Mouse (Mus musculus): ENCODE results near the gene Ikzf3. TPM values are rescaled to one million over a fixed set of nuclear protein-coding genes. Genes with fewer than 3 reads are reported as not detected.

The Ikzf3 gene
- polyA plus RNA-seq, 1 experiment from 2014 or later, result not detected

- Histone ChIP-seq H3K4me3 (ENCODE audit: low read depth, low read length) (no peak overlapping the region), H3K9ac (ENCODE audit: low read length) (no peak overlapping the region), H3K4me1 (ENCODE audit: control insufficient read depth, insufficient read depth, low read length) (no peaks in the 10 kb centered on the region), H3K4me2 (ENCODE audit: low read depth, severe bottlenecking) (no peak overlapping the region), H3K36me3 (ENCODE audit: control insufficient read depth, insufficient read depth, low read length) (no peaks in the 10 kb centered on the region), H3K27ac (replicated peaks; ENCODE audit: low read depth, low read length) (no peak overlapping the region), H3K27me3 (ENCODE audit: control insufficient read depth, insufficient read depth, low read length) (no peaks in the 10 kb centered on the region), H3K9me3 (ENCODE audit: control insufficient read depth, low read length) (no peaks in the 10 kb centered on the region)
- ATAC-seq (ENCODE audit: insufficient number of reproducible peaks, low FRiP score, low TSS enrichment, low read depth), result no peak
- 56% methylated on average over 13 of the region's 13 CpGs for WGBS
- no peak for DNase-seq (ENCODE audit: low spot score)
Observed at GRCm38 (mm10) chr11:98479026-98479939, 66.5 kb downstream of the Ikzf3 start.

- Histone ChIP-seq H3K27ac (replicated peaks; ENCODE audit: low read depth, low read length) (no peak overlapping the region), H3K4me3 (ENCODE audit: low read depth, low read length) (no peak overlapping the region), H3K4me1 (ENCODE audit: control insufficient read depth, insufficient read depth, low read length) (no peaks in the 10 kb centered on the region), H3K27me3 (ENCODE audit: control insufficient read depth, insufficient read depth, low read length) (no peaks in the 10 kb centered on the region), H3K9ac (ENCODE audit: low read length) (no peak overlapping the region), H3K9me3 (ENCODE audit: control insufficient read depth, low read length) (no peaks in the 10 kb centered on the region), H3K36me3 (ENCODE audit: control insufficient read depth, insufficient read depth, low read length) (no peaks in the 10 kb centered on the region), H3K4me2 (ENCODE audit: low read depth, severe bottlenecking) (no peak overlapping the region)
- no peak for DNase-seq (ENCODE audit: low spot score)
- WGBS, result 67% methylated on average over 14 of the region's 14 CpGs
- no peak for ATAC-seq (ENCODE audit: insufficient number of reproducible peaks, low FRiP score, low TSS enrichment, low read depth)
Observed at GRCm38 (mm10) chr11:98477011-98477701, 68.7 kb downstream of the Ikzf3 start.

GRCm38 (mm10) chr11:98476434-98476807 is 69.4 kb downstream of the Ikzf3 start:
- Histone ChIP-seq H3K36me3 (ENCODE audit: control insufficient read depth, insufficient read depth, low read length) (no peaks in the 10 kb centered on the region), H3K9ac (ENCODE audit: low read length) (no peak overlapping the region), H3K4me3 (ENCODE audit: low read depth, low read length) (no peak overlapping the region), H3K4me1 (ENCODE audit: control insufficient read depth, insufficient read depth, low read length) (no peaks in the 10 kb centered on the region), H3K27me3 (ENCODE audit: control insufficient read depth, insufficient read depth, low read length) (no peaks in the 10 kb centered on the region), H3K9me3 (ENCODE audit: control insufficient read depth, low read length) (no peaks in the 10 kb centered on the region), H3K4me2 (ENCODE audit: low read depth, severe bottlenecking) (no peak overlapping the region), H3K27ac (replicated peaks; ENCODE audit: low read depth, low read length) (no peak overlapping the region)
- ATAC-seq (ENCODE audit: insufficient number of reproducible peaks, low FRiP score, low TSS enrichment, low read depth), result no peak
- DNase-seq (ENCODE audit: low spot score), result no peak
- WGBS, result 82% methylated on average over 4 of the region's 4 CpGs

GRCm38 (mm10) chr11:98475630-98476433 is 70.0 kb downstream of the Ikzf3 start:
- H3K27ac ChIP-seq (replicated peaks; ENCODE audit: low read depth, low read length), result no peak overlapping the region
- no peaks in the 10 kb centered on the region for H3K27me3 ChIP-seq (ENCODE audit: control insufficient read depth, insufficient read depth, low read length)

GRCm38 (mm10) chr11:98474967-98475366 is 70.9 kb downstream of the Ikzf3 start:
- Histone ChIP-seq H3K9me3 (ENCODE audit: control insufficient read depth, low read length) (no peaks in the 10 kb centered on the region), H3K36me3 (ENCODE audit: control insufficient read depth, insufficient read depth, low read length) (no peaks in the 10 kb centered on the region), H3K4me1 (ENCODE audit: control insufficient read depth, insufficient read depth, low read length) (no peaks in the 10 kb centered on the region), H3K9ac (ENCODE audit: low read length) (no peak overlapping the region), H3K4me3 (ENCODE audit: low read depth, low read length) (no peak overlapping the region), H3K27ac (replicated peaks; ENCODE audit: low read depth, low read length) (no peak overlapping the region), H3K4me2 (ENCODE audit: low read depth, severe bottlenecking) (no peak overlapping the region), H3K27me3 (ENCODE audit: control insufficient read depth, insufficient read depth, low read length) (no peaks in the 10 kb centered on the region)
- DNase-seq (ENCODE audit: low spot score), result no peak
- ATAC-seq (ENCODE audit: insufficient number of reproducible peaks, low FRiP score, low TSS enrichment, low read depth), result no peak
- WGBS, result 87% methylated on average over 11 of the region's 11 CpGs

More at GRCm38 (mm10) chr11:98475630-98476433, 70.0 kb downstream of the Ikzf3 start:
- no peak overlapping the region for H3K4me2 ChIP-seq (ENCODE audit: low read depth, severe bottlenecking)
- H3K9ac ChIP-seq (ENCODE audit: low read length), result no peak overlapping the region
- DNase-seq (ENCODE audit: low spot score) (no peak), ATAC-seq (ENCODE audit: insufficient number of reproducible peaks, low FRiP score, low TSS enrichment, low read depth) (no peak)
- 93% methylated on average over 9 of the region's 9 CpGs for WGBS
- no peaks in the 10 kb centered on the region for H3K9me3 ChIP-seq (ENCODE audit: control insufficient read depth, low read length)
- H3K36me3 ChIP-seq (ENCODE audit: control insufficient read depth, insufficient read depth, low read length), result no peaks in the 10 kb centered on the region
- H3K4me3 ChIP-seq (ENCODE audit: low read depth, low read length), result no peak overlapping the region
- H3K4me1 ChIP-seq (ENCODE audit: control insufficient read depth, insufficient read depth, low read length), result no peaks in the 10 kb centered on the region

- DNase-seq (ENCODE audit: low spot score) (no peak), ATAC-seq (ENCODE audit: insufficient number of reproducible peaks, low FRiP score, low TSS enrichment, low read depth) (no peak)
- 0 out of 2 replicates have a peak, but pooled peaks cover 3% of the 10 kb centered on the region for H3K4me1 ChIP-seq (ENCODE audit: control insufficient read depth, insufficient read depth, low read length)
- no peak overlapping the region for H3K27ac ChIP-seq (replicated peaks; ENCODE audit: low read depth, low read length)
- H3K4me2 ChIP-seq (ENCODE audit: low read depth, severe bottlenecking), result no peak overlapping the region
- H3K27me3 ChIP-seq (ENCODE audit: control insufficient read depth, insufficient read depth, low read length), result no peaks in the 10 kb centered on the region
- no peaks in the 10 kb centered on the region for H3K36me3 ChIP-seq (ENCODE audit: control insufficient read depth, insufficient read depth, low read length)
- H3K9me3 ChIP-seq (ENCODE audit: control insufficient read depth, low read length), result no peaks in the 10 kb centered on the region
- no peak overlapping the region for H3K9ac ChIP-seq (ENCODE audit: low read length)
- H3K4me3 ChIP-seq (ENCODE audit: low read depth, low read length), result no peak overlapping the region
- WGBS, result 68% methylated on average over 8 of the region's 8 CpGs
Observed at GRCm38 (mm10) chr11:98473916-98474479, 71.8 kb downstream of the Ikzf3 start.

GRCm38 (mm10) chr11:98472696-98473095 is 73.1 kb downstream of the Ikzf3 start:
- DNase-seq (ENCODE audit: low spot score) (no peak), ATAC-seq (ENCODE audit: insufficient number of reproducible peaks, low FRiP score, low TSS enrichment, low read depth) (no peak)
- Histone ChIP-seq H3K27ac (replicated peaks; ENCODE audit: low read depth, low read length) (no peak overlapping the region), H3K27me3 (ENCODE audit: control insufficient read depth, insufficient read depth, low read length) (no peaks in the 10 kb centered on the region), H3K4me2 (ENCODE audit: low read depth, severe bottlenecking) (no peak overlapping the region), H3K4me1 (ENCODE audit: control insufficient read depth, insufficient read depth, low read length) (0 out of 2 replicates have a peak, but pooled peaks cover 3% of the 10 kb centered on the region), H3K36me3 (ENCODE audit: control insufficient read depth, insufficient read depth, low read length) (no peaks in the 10 kb centered on the region), H3K9me3 (ENCODE audit: control insufficient read depth, low read length) (no peaks in the 10 kb centered on the region), H3K9ac (ENCODE audit: low read length) (no peak overlapping the region), H3K4me3 (ENCODE audit: low read depth, low read length) (no peak overlapping the region)
- 66% methylated on average over 4 of the region's 4 CpGs for WGBS

GRCm38 (mm10) chr11:98470795-98471194 is 75.0 kb downstream of the Ikzf3 start:
- no peak overlapping the region for H3K9ac ChIP-seq (ENCODE audit: low read length)
- 0 out of 2 replicates have a peak, but pooled peaks cover 3% of the 10 kb centered on the region for H3K4me1 ChIP-seq (ENCODE audit: control insufficient read depth, insufficient read depth, low read length)
- no peak for DNase-seq (ENCODE audit: low spot score)
- no peak overlapping the region for H3K4me2 ChIP-seq (ENCODE audit: low read depth, severe bottlenecking)
- H3K27ac ChIP-seq (replicated peaks; ENCODE audit: low read depth, low read length), result no peak overlapping the region
- H3K36me3 ChIP-seq (ENCODE audit: control insufficient read depth, insufficient read depth, low read length), result no peaks in the 10 kb centered on the region
- no peak for ATAC-seq (ENCODE audit: insufficient number of reproducible peaks, low FRiP score, low TSS enrichment, low read depth)
- 78% methylated on average over 6 of the region's 6 CpGs for WGBS
- no peaks in the 10 kb centered on the region for H3K9me3 ChIP-seq (ENCODE audit: control insufficient read depth, low read length)
- H3K27me3 ChIP-seq (ENCODE audit: control insufficient read depth, insufficient read depth, low read length), result no peaks in the 10 kb centered on the region
- H3K4me3 ChIP-seq (ENCODE audit: low read depth, low read length), result no peak overlapping the region
